Mouse (Mus musculus): ENCODE data around the gene C1qa. TPM values are rescaled to one million over a fixed set of nuclear protein-coding genes. Genes with fewer than 3 reads are reported as not detected.

C1qa gene
- polyA plus RNA-seq, 1 experiment from 2014 or later, result 17.4 TPM

DNA sequence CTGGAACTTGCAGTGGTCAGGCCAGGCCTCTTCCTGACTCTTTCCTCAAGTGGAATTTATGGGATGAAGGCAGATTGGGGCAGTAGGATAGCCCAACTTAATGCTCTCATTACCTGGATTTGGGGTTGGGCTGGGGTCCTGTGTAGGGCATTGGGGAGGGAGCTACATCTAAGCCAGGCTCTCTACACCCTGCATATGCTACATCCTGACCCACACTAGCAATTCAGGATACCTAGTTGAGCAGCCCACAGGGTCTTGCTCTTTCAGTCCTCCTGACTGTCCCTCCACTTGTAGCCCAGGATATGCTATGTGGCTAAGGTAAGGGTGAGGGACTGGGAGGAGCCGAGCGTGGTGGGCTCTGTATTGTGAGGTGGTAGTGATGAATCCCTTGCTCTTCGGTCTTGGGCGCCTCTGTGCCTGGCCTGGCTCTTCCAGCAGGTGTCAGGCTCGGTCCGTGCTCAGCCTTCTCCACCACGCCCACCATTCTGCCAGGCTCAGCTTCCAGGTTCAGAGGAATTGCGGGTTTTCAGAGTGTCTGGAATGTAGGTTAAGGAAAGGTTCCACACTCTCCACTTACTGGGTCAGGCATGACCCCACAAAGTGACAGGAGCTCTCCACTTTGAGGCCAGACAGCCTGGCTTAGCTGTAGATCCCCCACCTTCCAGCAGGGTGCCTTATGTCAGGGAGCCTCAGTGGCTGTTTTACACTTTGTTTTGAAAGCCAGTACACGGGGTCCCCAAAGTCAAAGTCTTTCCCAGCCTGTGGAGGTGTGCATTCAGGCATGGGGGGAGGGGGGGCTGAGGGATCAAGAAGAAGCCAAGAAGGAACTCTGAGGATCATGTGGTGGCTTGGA lies 4.7 kb downstream of the C1qa start:
- 5% methylated on average over 9 of the region's 9 CpGs for WGBS
- peak; percentile 50 for ATAC-seq (ENCODE audit: low FRiP score, low TSS enrichment)

DNA sequence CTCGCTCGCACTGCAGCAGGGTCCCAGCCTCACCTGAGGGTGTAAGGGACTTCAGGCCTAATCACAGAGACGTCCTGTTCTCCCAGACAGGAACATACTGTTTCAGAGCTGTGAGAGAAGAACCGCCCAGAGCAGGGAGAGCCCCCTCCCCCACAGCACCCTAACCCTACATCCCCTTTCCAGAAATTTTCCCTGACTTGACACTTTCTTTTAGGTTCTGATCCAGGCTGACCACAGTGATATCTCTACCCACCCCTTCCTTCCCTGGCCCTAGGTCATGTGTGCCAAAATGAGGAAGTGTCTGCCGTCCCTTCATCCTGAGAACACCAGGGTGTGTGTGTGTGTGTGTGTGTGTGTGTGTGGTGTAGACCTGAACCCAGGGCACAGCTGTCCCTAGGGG lies 5.8 kb downstream of the C1qa start, which contains the start of gene C1qc:
Gene C1qc, minus strand, starts transcription at position 255 of the 400 bp plus-strand sequence.
- Histone ChIP-seq H3K9me3 (ENCODE audit: control insufficient read depth, low read length) (no peaks in the 10 kb centered on the region), H3K27me3 (ENCODE audit: control insufficient read depth, insufficient read depth, low read length) (peaks cover 25% of the 10 kb centered on the region), H3K9ac (ENCODE audit: low read depth, low read length) (peak within 1 kb of the TSS; percentile 12; the same call in 1 of the 2 replicates), H3K27ac (ENCODE audit: low read depth, low read length) (no peak within 1 kb of the TSS), H3K4me2 (replicated peaks; ENCODE audit: low read depth, low read length) (no peak within 1 kb of the TSS), H3K4me3 (ENCODE audit: low read length) (no peak within 1 kb of the TSS), H3K4me1 (ENCODE audit: control insufficient read depth, insufficient read depth, low read length) (no peaks in the 10 kb centered on the region), H3K36me3 (ENCODE audit: control insufficient read depth, insufficient read depth, low read length) (no peaks in the 10 kb centered on the region)
- ATAC-seq (ENCODE audit: low FRiP score, low TSS enrichment), result no peak
- WGBS, result 59% methylated on average over 5 of the region's 5 CpGs

More for the DNA sequence above, 4.7 kb downstream of the C1qa start:
- Histone ChIP-seq H3K36me3 (ENCODE audit: control insufficient read depth, insufficient read depth, low read length) (no peaks in the 10 kb centered on the region), H3K4me2 (replicated peaks; ENCODE audit: low read depth, low read length) (no peak overlapping the region), H3K4me1 (ENCODE audit: control insufficient read depth, insufficient read depth, low read length) (no peaks in the 10 kb centered on the region), H3K9ac (ENCODE audit: low read depth, low read length) (no peak overlapping the region), H3K27me3 (ENCODE audit: control insufficient read depth, insufficient read depth, low read length) (peaks cover 25% of the 10 kb centered on the region), H3K27ac (ENCODE audit: low read depth, low read length) (no peak overlapping the region), H3K9me3 (ENCODE audit: control insufficient read depth, low read length) (no peaks in the 10 kb centered on the region), H3K4me3 (ENCODE audit: low read length) (no peak overlapping the region)

- no peak for ATAC-seq (ENCODE audit: low FRiP score, low TSS enrichment)
- no peaks in the 10 kb centered on the region for H3K36me3 ChIP-seq (ENCODE audit: control insufficient read depth, insufficient read depth, low read length)
- peaks cover 25% of the 10 kb centered on the region for H3K27me3 ChIP-seq (ENCODE audit: control insufficient read depth, insufficient read depth, low read length)
- no peaks in the 10 kb centered on the region for H3K9me3 ChIP-seq (ENCODE audit: control insufficient read depth, low read length)
- H3K27ac ChIP-seq (ENCODE audit: low read depth, low read length), result no peak overlapping the region
- no peak overlapping the region for H3K4me2 ChIP-seq (replicated peaks; ENCODE audit: low read depth, low read length)
- H3K4me3 ChIP-seq (ENCODE audit: low read length), result no peak overlapping the region
- WGBS, result 62% methylated on average over 7 of the region's 7 CpGs
- no peaks in the 10 kb centered on the region for H3K4me1 ChIP-seq (ENCODE audit: control insufficient read depth, insufficient read depth, low read length)
- H3K9ac ChIP-seq (ENCODE audit: low read depth, low read length), result peak overlapping the region; percentile 12; the same call in 1 of the 2 replicates
Observed at GRCm38 (mm10) chr4:136892371-136892770, 6.2 kb downstream of the C1qa start.

DNA sequence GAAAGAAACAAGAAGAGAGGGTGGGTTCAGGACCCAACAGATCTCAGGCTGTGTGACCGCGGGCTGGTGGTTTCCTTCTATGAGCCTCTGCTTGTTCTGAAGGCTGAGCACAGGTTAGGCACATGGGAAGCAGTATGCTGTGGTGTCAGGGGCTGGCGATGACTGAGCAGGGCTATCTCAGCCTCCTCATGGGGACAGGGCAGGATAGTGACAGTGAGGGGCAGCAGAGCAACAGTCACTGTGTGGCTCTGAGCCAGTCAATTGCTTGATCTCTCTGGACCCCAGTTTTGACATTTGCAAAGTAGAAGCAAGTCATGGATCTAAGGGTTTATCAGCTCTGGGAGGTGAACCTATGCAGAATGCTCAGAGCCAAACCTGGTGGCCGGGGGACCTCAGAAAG lies 7.5 kb downstream of the C1qa start:
- H3K27ac ChIP-seq (ENCODE audit: low read depth, low read length), result no peak overlapping the region
- peaks cover 18% of the 10 kb centered on the region for H3K27me3 ChIP-seq (ENCODE audit: control insufficient read depth, insufficient read depth, low read length)
- no peaks in the 10 kb centered on the region for H3K36me3 ChIP-seq (ENCODE audit: control insufficient read depth, insufficient read depth, low read length)
- WGBS, result 86% methylated on average over 4 of the region's 4 CpGs
- no peaks in the 10 kb centered on the region for H3K9me3 ChIP-seq (ENCODE audit: control insufficient read depth, low read length)
- H3K4me2 ChIP-seq (replicated peaks; ENCODE audit: low read depth, low read length), result no peak overlapping the region
- no peaks in the 10 kb centered on the region for H3K4me1 ChIP-seq (ENCODE audit: control insufficient read depth, insufficient read depth, low read length)
- no peak for ATAC-seq (ENCODE audit: low FRiP score, low TSS enrichment)
- H3K9ac ChIP-seq (ENCODE audit: low read depth, low read length), result no peak overlapping the region
- H3K4me3 ChIP-seq (ENCODE audit: low read length), result no peak overlapping the region

DNA sequence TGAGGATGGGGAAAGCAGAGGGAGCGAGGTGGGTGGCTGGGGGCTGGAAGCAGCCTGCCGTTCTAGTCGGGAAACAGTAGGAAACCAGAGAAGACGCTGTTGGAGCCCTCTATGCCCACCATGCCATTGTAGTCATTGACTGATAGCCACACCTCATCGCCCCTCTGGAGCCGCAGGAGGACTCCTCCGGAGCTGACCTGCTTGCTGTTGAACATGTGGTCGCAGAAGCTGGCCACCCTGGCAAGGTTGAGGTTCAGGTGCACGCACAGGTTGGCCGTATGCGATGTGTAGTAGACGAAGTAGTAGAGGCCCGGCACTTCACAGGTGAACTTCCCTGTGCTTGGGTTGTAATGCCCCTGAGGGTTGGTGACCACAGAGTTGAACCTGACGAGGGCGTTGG lies 8.6 kb downstream of the C1qa start:
- peaks cover 7% of the 10 kb centered on the region for H3K27me3 ChIP-seq (ENCODE audit: control insufficient read depth, insufficient read depth, low read length)
- no peaks in the 10 kb centered on the region for H3K4me1 ChIP-seq (ENCODE audit: control insufficient read depth, insufficient read depth, low read length)
- H3K4me2 ChIP-seq (replicated peaks; ENCODE audit: low read depth, low read length), result no peak overlapping the region
- H3K36me3 ChIP-seq (ENCODE audit: control insufficient read depth, insufficient read depth, low read length), result no peaks in the 10 kb centered on the region
- WGBS, result 82% methylated on average over 15 of the region's 15 CpGs
- no peak overlapping the region for H3K4me3 ChIP-seq (ENCODE audit: low read length)
- no peak for ATAC-seq (ENCODE audit: low FRiP score, low TSS enrichment)
- H3K9me3 ChIP-seq (ENCODE audit: control insufficient read depth, low read length), result no peaks in the 10 kb centered on the region
- H3K9ac ChIP-seq (ENCODE audit: low read depth, low read length), result no peak overlapping the region
- no peak overlapping the region for H3K27ac ChIP-seq (ENCODE audit: low read depth, low read length)

DNA sequence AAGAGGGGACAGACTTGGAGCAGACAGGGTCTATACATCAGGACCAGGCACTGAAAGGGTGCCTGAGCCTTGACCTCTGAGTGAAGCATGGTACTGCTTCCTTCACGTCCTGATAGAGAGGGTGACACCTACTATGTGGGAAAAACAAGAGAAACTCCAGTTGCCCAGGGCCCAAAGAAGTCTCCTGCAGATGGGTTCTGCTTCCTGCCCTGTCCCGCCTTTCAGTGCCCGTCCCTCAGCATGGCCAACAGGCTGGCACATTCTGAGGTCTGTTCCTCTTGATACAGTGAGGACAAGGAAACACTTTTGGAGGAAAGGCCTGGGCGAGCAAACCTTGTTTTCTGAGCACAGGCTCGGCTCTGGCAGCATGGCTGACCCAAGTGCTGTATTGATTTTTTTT lies 10.9 kb downstream of the C1qa start:
- Histone ChIP-seq H3K27ac (ENCODE audit: low read depth, low read length) (no peak overlapping the region), H3K4me2 (replicated peaks; ENCODE audit: low read depth, low read length) (no peak overlapping the region), H3K9ac (ENCODE audit: low read depth, low read length) (no peak overlapping the region), H3K4me1 (ENCODE audit: control insufficient read depth, insufficient read depth, low read length) (no peaks in the 10 kb centered on the region), H3K9me3 (ENCODE audit: control insufficient read depth, low read length) (no peaks in the 10 kb centered on the region), H3K27me3 (ENCODE audit: control insufficient read depth, insufficient read depth, low read length) (no peaks in the 10 kb centered on the region), H3K36me3 (ENCODE audit: control insufficient read depth, insufficient read depth, low read length) (no peaks in the 10 kb centered on the region), H3K4me3 (ENCODE audit: low read length) (no peak overlapping the region)
- no peak for ATAC-seq (ENCODE audit: low FRiP score, low TSS enrichment)
- 62% methylated on average over 5 of the region's 5 CpGs for WGBS

DNA sequence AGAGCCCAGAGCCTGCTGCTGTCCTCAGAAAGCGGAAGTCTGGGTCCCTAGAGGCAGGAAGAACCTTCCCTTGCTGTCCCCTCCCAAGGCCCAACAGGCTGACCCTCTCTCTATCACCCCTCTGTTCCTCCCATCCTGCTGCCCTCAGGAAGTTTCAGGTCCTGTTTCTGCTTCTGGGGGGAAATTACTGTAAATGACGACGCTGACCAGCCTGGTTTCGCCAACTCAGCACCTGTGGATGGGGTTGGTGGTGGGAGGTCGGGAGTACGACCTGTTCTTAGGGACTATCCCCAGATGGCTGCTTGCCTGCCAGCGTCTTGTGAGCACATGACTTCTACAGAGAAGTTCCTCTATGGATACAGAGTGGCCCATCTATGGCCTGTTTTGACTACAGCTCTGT lies 12.5 kb downstream of the C1qa start, which contains the start of gene C1qb:
Gene C1qb, minus strand, starts transcription at position 87 of the 400 bp plus-strand sequence.
- no peaks in the 10 kb centered on the region for H3K9me3 ChIP-seq (ENCODE audit: control insufficient read depth, low read length)
- H3K4me2 ChIP-seq (replicated peaks; ENCODE audit: low read depth, low read length), result no peak within 1 kb of the TSS
- WGBS, result 67% methylated on average over 7 of the region's 7 CpGs
- H3K36me3 ChIP-seq (ENCODE audit: control insufficient read depth, insufficient read depth, low read length), result no peaks in the 10 kb centered on the region
- ATAC-seq (ENCODE audit: low FRiP score, low TSS enrichment), result no peak
- H3K4me3 ChIP-seq (ENCODE audit: low read length), result no peak within 1 kb of the TSS
- no peaks in the 10 kb centered on the region for H3K4me1 ChIP-seq (ENCODE audit: control insufficient read depth, insufficient read depth, low read length)
- no peaks in the 10 kb centered on the region for H3K27me3 ChIP-seq (ENCODE audit: control insufficient read depth, insufficient read depth, low read length)
- no peak within 1 kb of the TSS for H3K9ac ChIP-seq (ENCODE audit: low read depth, low read length)
- H3K27ac ChIP-seq (ENCODE audit: low read depth, low read length), result no peak within 1 kb of the TSS

GRCm38 (mm10) chr4:136878601-136879000 lies 20.0 kb downstream of the C1qa start:
- Histone ChIP-seq H3K36me3 (ENCODE audit: control insufficient read depth, insufficient read depth, low read length) (no peaks in the 10 kb centered on the region), H3K9me3 (ENCODE audit: control insufficient read depth, low read length) (no peaks in the 10 kb centered on the region), H3K27ac (ENCODE audit: low read depth, low read length) (no peak overlapping the region), H3K4me2 (replicated peaks; ENCODE audit: low read depth, low read length) (no peak overlapping the region), H3K27me3 (ENCODE audit: control insufficient read depth, insufficient read depth, low read length) (no peaks in the 10 kb centered on the region), H3K4me1 (ENCODE audit: control insufficient read depth, insufficient read depth, low read length) (no peaks in the 10 kb centered on the region), H3K4me3 (ENCODE audit: low read length) (no peak overlapping the region), H3K9ac (ENCODE audit: low read depth, low read length) (no peak overlapping the region)
- WGBS, result 29% methylated on average over 5 of the region's 5 CpGs
- no peak for ATAC-seq (ENCODE audit: low FRiP score, low TSS enrichment)

- Histone ChIP-seq H3K27me3 (ENCODE audit: control insufficient read depth, insufficient read depth, low read length) (no peaks in the 10 kb centered on the region), H3K4me1 (ENCODE audit: control insufficient read depth, insufficient read depth, low read length) (no peaks in the 10 kb centered on the region), H3K4me3 (ENCODE audit: low read length) (no peak overlapping the region), H3K9me3 (ENCODE audit: control insufficient read depth, low read length) (no peaks in the 10 kb centered on the region), H3K4me2 (replicated peaks; ENCODE audit: low read depth, low read length) (no peak overlapping the region), H3K9ac (ENCODE audit: low read depth, low read length) (no peak overlapping the region), H3K27ac (ENCODE audit: low read depth, low read length) (no peak overlapping the region), H3K36me3 (ENCODE audit: control insufficient read depth, insufficient read depth, low read length) (no peaks in the 10 kb centered on the region)
- ATAC-seq (ENCODE audit: low FRiP score, low TSS enrichment), result peak; percentile 28; the same call in 1 of the 2 replicates
- 53% methylated on average over 8 of the region's 8 CpGs for WGBS
Observed at GRCm38 (mm10) chr4:136878171-136878570, 20.4 kb downstream of the C1qa start.

Data from kidney, embryonic 14.5 days (tissue).